Mouse (Mus musculus) intestine, embryonic 15.5 days (tissue): ENCODE results near the gene Smg6. TPM values are rescaled to one million over a fixed set of nuclear protein-coding genes. Genes with fewer than 3 reads are reported as not detected.

Source experiments
- ATAC-seq: fragments of 200-750 bp; cut with Nextera tagmentation; 2 replicates; pipeline ENCODE4 v1.8.0; 2017; ENCODE audit warnings: moderate TSS enrichment, moderate library complexity
- H3K27ac ChIP-seq: fragments of 300-500 bp; sonication (generic); 2 replicates; pipeline ENCODE4 v1.5.1; 2015; ENCODE audit warnings: mild to moderate bottlenecking, inconsistent platforms
- H3K27me3 ChIP-seq: fragments of 300-500 bp; sonication (generic); replicated peaks from 2 replicates; pipeline ENCODE4 v1.6.1; 2015; ENCODE audit warnings: inconsistent platforms
- H3K36me3 ChIP-seq: fragments of 300-500 bp; sonication (generic); 2 replicates; pipeline ENCODE4 v1.6.1; 2015; ENCODE audit warnings: inconsistent platforms
- H3K4me1 ChIP-seq: fragments of 300-500 bp; sonication (generic); replicated peaks from 2 replicates; pipeline ENCODE4 v1.6.1; 2015; ENCODE audit warnings: inconsistent platforms
- H3K4me2 ChIP-seq: fragments of 300-500 bp; sonication (generic); replicated peaks from 2 replicates; pipeline ENCODE4 v1.6.1; 2015; ENCODE audit warnings: mild to moderate bottlenecking, inconsistent platforms
- H3K4me3 ChIP-seq: fragments of 300-500 bp; sonication (generic); replicated peaks from 2 replicates; pipeline ENCODE4 v1.5.1; 2015; ENCODE audit warnings: inconsistent platforms
- H3K9ac ChIP-seq: fragments of 300-500 bp; sonication (generic); 2 replicates; pipeline ENCODE4 v1.6.1; 2015; ENCODE audit warnings: inconsistent platforms
- H3K9me3 ChIP-seq: fragments of 300-500 bp; sonication (generic); 2 replicates; pipeline ENCODE4 v1.6.1; 2016; ENCODE audit warnings: inconsistent platforms
- WGBS: fragments of 180-500 bp; shearing (Covaris S2); methylation state at CpG from one replicate; pipeline ENCODE4 v1.1.7; 2015; 5-methylcytosine and 5-hydroxymethylcytosine counted together
- polyA plus RNA-seq: library from polyadenylated mRNA; unstranded; fragments of >200 nt; fragmentation: Nextera tagmentation; extraction: Ambion mirVana; gene quantifications from 2 replicates; pipeline ENCODE4 v1.2.1, GENCODE M21; 2015

Smg6 gene
- polyA plus RNA-seq, 1 experiment from 2014 or later = 12.4 TPM

DNA sequence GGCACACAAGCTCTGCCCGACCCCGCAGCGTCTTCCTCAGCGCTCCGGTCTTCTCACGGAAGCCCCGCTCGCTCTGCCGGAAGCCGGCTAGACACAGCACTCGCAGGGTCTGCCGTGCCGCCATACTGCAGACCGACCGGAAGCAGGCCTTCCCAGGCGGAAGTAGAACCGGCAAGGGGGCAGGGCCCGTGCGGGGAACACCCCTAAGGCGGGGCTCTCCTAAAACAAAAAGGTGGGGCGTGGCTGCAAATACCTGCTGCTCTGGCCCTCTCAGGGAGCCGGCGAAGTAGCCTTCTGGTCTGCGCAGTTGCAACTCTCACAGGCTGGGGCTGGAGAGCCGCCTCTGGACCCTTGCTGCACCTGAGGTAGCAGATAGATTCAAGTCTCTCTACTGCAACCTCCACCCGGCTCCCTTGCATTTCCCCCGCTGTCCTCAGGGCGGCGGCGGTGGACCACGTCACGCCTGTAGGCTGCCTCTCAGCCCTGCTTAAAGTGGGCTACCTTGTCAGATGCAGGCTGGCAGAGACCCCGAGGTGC lies 253.1 kb downstream of the Smg6 start, which contains the start of gene Ovca2:
Ovca2 (minus strand) TSS at position 164 of the 537 bp plus-strand sequence.
- under 1% methylated on average over 33 of the region's 33 CpGs for WGBS
- H3K27ac ChIP-seq = peak within 1 kb of the TSS; percentile 42
- H3K27me3 ChIP-seq = no peaks in the 10 kb centered on the region
- H3K4me1 ChIP-seq = peaks cover 12% of the 10 kb centered on the region
- H3K4me3 ChIP-seq = peak within 1 kb of the TSS; percentile 71
- H3K36me3 ChIP-seq = peaks cover 21% of the 10 kb centered on the region
- ATAC-seq = peak; percentile 98
- peak within 1 kb of the TSS; percentile 86 for H3K4me2 ChIP-seq
- peak within 1 kb of the TSS; percentile 73 for H3K9ac ChIP-seq
- no peaks in the 10 kb centered on the region for H3K9me3 ChIP-seq

DNA sequence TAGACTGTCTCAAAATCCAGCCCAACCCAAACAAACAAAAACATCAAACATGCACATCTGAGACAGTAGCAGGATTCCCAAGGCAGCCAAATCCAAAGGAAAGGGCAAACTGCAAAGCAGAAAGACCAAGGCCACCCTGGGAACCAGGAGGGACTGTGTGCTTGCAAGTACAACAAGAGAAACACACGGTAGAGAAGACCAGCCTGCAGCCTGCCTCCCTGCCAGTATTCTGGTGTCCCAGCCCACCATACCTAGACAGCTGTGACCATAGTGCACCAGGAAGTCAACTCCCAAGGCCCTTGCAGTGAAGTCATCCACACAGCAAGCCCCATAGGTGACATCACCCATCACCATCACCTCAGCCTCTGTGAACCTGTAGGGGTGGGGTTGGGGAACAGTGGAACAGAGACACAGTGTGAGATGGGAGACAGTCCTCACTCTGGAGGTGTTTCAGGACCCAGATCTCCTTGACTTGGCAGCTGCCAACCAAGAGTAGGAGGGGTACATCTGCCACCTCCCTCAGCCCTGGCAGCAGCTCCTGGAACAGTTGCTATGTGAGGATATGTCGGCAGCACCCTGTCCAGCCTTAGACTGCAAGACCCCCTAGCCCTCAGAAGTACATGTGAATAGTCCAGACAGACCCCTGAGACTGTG lies 258.4 kb downstream of the Smg6 start:
- H3K4me2 ChIP-seq = no peak overlapping the region
- no peak overlapping the region for H3K27ac ChIP-seq
- 74% methylated on average over 2 of the region's 2 CpGs for WGBS
- no peak overlapping the region for H3K4me3 ChIP-seq
- no peak for ATAC-seq
- H3K27me3 ChIP-seq = no peaks in the 10 kb centered on the region
- H3K36me3 ChIP-seq = peaks cover 19% of the 10 kb centered on the region
- H3K9ac ChIP-seq = no peak overlapping the region
- H3K9me3 ChIP-seq = no peaks in the 10 kb centered on the region
- peaks cover 1% of the 10 kb centered on the region for H3K4me1 ChIP-seq

DNA sequence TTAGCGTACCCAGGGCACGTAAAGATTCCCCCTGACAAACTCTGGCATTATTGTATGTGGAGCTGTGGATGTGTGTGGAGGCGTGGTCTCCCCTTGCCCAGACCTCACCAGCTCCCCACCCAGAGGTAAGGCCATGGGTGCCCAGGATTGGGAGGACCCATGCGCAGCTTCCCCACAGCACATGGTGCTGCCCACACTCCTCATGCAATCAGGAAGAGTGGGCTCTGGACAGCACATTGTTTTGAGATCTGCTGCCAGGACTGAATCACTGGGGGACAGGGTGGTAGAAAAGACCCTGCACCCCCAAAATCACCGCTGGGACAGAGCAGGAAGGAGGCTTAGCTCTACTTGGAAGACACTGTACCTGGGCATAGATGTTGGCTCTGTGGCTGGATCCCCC lies 258.9 kb downstream of the Smg6 start:
- Histone ChIP-seq H3K9ac (no peak overlapping the region), H3K27ac (no peak overlapping the region), H3K4me1 (peaks cover 6% of the 10 kb centered on the region), H3K9me3 (no peaks in the 10 kb centered on the region), H3K27me3 (no peaks in the 10 kb centered on the region), H3K4me3 (no peak overlapping the region), H3K4me2 (no peak overlapping the region), H3K36me3 (peaks cover 19% of the 10 kb centered on the region)
- WGBS = 88% methylated on average over 5 of the region's 5 CpGs
- no peak for ATAC-seq

DNA sequence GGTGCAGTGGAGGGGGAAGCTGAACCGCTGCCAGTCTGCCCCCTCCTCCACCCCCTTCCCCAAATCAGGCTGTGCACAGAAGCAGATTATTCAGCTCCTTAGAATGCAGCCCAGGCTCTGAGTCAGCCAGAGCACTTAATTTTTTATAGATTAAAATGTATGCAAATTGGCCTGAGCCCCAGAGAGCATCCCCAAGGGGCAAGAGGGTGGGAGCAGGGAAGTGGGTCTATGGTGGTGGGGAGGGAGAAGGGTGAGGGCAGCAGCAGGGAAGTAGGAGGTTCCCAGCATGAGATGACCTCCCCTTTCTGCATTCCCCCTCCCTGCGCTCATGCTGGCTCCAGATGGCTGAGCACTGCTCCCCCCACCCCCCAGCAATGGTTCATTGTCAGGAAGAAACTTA lies 259.4 kb downstream of the Smg6 start:
- H3K4me2 ChIP-seq = no peak overlapping the region
- no peak overlapping the region for H3K9ac ChIP-seq
- no peaks in the 10 kb centered on the region for H3K27me3 ChIP-seq
- 95% methylated on average over 2 of the region's 2 CpGs for WGBS
- no peak overlapping the region for H3K4me3 ChIP-seq
- ATAC-seq = no peak
- peaks cover 8% of the 10 kb centered on the region for H3K4me1 ChIP-seq
- no peak overlapping the region for H3K27ac ChIP-seq
- no peaks in the 10 kb centered on the region for H3K9me3 ChIP-seq
- H3K36me3 ChIP-seq = peaks cover 19% of the 10 kb centered on the region

DNA sequence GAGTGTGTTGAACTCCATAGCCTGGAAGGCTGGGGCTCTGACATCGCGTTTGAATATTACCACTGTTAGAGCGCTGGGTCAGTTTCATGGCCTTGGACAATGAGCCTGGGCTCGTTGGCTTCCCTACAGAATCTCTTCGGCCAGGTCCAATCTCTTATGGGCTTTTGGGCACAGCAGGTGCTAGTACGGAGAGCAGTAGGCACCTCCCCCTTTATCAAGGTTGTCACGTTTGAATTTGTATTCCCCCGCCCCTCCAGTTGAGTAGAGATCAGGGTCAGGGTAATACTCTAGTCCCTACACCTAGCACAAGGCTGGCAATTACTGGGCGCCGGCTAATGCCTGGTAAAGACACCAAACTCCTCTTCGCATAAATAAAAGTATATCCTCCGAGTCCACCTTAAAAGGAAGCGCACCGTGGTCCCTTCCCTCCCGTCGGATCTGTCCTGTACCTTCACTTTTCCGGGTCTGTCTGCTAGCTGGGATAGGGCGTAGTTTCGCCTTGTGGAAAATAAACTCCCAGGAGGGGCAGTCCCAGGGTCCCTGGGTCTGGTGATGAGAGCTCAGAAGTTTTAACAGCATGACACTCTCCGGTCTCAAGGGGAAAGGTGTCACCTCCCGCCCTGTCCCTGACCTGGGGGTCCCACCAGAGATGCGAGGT lies 264.2 kb downstream of the Smg6 start:
- H3K4me2 ChIP-seq = peak overlapping the region; percentile 88
- H3K9ac ChIP-seq = peak overlapping the region; percentile 76
- under 1% methylated on average over 22 of the region's 22 CpGs for WGBS
- no peaks in the 10 kb centered on the region for H3K36me3 ChIP-seq
- no peaks in the 10 kb centered on the region for H3K9me3 ChIP-seq
- peak overlapping the region; percentile 62 for H3K27ac ChIP-seq
- peak overlapping the region; percentile 79 for H3K4me3 ChIP-seq
- H3K4me1 ChIP-seq = peaks cover 28% of the 10 kb centered on the region
- ATAC-seq = peak; percentile 65
- peaks cover 20% of the 10 kb centered on the region for H3K27me3 ChIP-seq

DNA sequence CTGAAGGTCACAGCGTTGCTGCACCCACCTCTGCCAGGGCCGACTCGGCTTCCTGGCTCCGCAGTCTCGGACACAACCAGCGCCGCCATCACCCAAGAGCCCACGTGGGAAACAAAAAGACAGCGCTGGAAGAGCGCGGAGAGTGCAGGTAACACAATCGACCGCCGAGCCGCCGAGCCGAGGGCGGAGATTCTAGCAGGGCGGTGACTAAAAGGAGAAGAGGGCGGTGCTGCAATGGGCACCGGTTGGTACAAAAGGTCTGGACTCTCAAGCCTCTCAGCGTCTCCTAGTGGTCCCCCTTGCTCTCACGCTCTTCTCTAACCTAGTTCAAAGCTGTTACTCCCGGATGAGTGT lies 264.7 kb downstream of the Smg6 start:
- Histone ChIP-seq H3K4me2 (peak overlapping the region; percentile 88), H3K9ac (peak overlapping the region; percentile 76), H3K36me3 (no peaks in the 10 kb centered on the region), H3K4me3 (peak overlapping the region; percentile 79), H3K27me3 (peaks cover 26% of the 10 kb centered on the region), H3K27ac (peak overlapping the region; percentile 62), H3K4me1 (peaks cover 33% of the 10 kb centered on the region), H3K9me3 (no peaks in the 10 kb centered on the region)
- under 1% methylated on average over 24 of the region's 24 CpGs for WGBS
- ATAC-seq = peak; percentile 82

DNA sequence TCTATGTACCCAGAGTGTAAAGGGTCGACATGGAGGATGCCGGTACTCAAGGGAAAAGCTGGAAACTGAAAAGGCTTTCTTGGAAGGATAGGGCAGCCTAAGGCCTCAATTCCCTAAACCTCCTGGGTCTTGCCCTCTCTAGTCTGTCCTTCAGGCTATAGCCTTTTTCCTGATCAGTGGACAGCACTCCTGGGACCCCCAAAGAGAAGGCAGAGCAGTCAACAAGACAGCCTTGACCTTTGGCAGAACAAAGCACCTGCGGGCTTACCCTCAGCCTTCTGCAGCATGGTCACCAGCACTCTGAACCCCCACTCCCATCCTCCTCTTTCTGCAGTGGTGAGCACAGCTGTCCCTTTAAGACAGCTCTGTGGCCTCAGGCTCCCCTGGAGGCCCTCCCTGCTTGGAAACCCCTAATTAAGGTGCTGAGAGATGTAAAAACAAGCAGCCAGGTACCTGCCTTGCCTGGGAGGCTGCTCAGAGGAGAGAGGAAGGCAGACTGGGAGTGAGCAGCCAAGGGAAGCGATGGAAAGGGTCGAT lies 265.4 kb downstream of the Smg6 start, which contains the start of gene Dph1:
Dph1 (minus strand) TSS at position 337 of the 537 bp plus-strand sequence.
- Histone ChIP-seq H3K9ac (peak within 1 kb of the TSS; percentile 76), H3K27me3 (peaks cover 32% of the 10 kb centered on the region), H3K4me2 (peak within 1 kb of the TSS; percentile 88), H3K36me3 (no peaks in the 10 kb centered on the region), H3K9me3 (no peaks in the 10 kb centered on the region), H3K4me1 (peaks cover 33% of the 10 kb centered on the region), H3K27ac (peak within 1 kb of the TSS; percentile 62), H3K4me3 (peak within 1 kb of the TSS; percentile 79)
- 57% methylated on average over 5 of the region's 5 CpGs for WGBS
- no peak for ATAC-seq

DNA sequence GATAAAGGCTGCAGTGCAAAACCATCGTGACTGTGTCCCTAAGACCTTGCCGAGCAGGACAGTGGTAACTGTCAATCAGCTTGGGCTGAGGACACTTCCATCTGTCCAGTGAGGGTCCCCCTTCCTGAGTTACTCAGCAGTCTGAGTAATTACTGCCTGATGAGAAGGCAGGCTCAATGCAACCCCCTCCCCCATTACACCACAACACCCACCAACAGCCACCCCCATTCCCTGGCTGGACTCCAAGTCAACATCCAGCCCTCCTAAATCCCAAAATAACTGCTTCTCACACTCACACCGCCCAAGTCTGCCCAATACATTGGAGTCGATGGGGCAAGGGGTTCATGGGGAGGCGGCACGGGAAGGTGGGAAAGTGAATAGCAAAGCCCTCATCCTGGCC lies 266.2 kb downstream of the Smg6 start:
- Histone ChIP-seq H3K4me3 (no peak overlapping the region), H3K4me2 (no peak overlapping the region), H3K9me3 (no peaks in the 10 kb centered on the region), H3K36me3 (no peaks in the 10 kb centered on the region), H3K4me1 (peaks cover 33% of the 10 kb centered on the region), H3K27ac (no peak overlapping the region), H3K9ac (no peak overlapping the region), H3K27me3 (peaks cover 40% of the 10 kb centered on the region)
- ATAC-seq = no peak
- WGBS = 65% methylated on average over 6 of the region's 6 CpGs

DNA sequence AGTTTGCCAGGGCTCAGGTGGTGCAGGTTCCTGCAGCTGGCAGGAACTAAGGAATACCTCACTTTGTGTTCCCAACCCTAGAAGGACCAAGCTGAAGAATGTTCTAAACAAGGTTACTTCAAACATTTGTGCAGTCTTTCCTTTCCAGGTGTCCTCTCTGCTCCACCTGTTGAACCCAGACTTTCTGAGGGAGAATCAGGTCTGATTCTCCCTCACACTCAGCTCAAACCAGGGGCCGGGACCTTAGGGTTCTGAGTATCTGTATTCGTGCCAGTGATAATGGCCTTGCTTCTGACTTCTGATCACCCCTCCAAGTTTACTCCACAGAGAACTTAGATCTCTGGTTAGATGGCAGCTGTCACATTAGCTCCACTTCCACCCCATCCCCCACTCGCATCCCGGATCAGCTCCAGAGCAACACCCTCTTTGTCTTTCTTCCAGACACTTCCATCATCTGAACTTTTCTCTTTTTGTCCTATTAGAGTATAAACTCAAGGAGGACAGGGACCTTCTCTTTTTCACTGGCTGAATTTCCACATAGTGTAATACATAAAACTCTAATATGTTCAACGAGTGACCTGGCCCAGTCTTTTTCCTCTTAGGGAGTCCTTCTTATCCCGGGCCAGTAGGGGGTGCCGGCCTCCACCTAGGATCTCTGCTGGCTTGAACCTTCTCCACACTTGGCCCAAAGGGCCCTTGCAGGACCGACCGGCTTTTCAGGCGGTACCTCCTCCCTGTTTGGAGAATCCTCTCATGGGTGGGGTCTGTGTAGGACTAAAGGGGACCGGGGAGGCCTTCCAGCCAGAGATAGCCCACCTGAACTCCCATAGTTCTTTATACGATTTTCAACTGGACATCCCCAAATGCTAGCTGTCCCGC lies 267.0 kb downstream of the Smg6 start:
- Histone ChIP-seq H3K27ac (no peak overlapping the region), H3K4me2 (peak overlapping the region; percentile 98), H3K4me1 (peaks cover 33% of the 10 kb centered on the region), H3K36me3 (no peaks in the 10 kb centered on the region), H3K27me3 (peaks cover 46% of the 10 kb centered on the region), H3K4me3 (peak overlapping the region; percentile 55), H3K9ac (no peak overlapping the region), H3K9me3 (no peaks in the 10 kb centered on the region)
- WGBS = 24% methylated on average over 13 of the region's 13 CpGs
- peak; percentile 45 for ATAC-seq

DNA sequence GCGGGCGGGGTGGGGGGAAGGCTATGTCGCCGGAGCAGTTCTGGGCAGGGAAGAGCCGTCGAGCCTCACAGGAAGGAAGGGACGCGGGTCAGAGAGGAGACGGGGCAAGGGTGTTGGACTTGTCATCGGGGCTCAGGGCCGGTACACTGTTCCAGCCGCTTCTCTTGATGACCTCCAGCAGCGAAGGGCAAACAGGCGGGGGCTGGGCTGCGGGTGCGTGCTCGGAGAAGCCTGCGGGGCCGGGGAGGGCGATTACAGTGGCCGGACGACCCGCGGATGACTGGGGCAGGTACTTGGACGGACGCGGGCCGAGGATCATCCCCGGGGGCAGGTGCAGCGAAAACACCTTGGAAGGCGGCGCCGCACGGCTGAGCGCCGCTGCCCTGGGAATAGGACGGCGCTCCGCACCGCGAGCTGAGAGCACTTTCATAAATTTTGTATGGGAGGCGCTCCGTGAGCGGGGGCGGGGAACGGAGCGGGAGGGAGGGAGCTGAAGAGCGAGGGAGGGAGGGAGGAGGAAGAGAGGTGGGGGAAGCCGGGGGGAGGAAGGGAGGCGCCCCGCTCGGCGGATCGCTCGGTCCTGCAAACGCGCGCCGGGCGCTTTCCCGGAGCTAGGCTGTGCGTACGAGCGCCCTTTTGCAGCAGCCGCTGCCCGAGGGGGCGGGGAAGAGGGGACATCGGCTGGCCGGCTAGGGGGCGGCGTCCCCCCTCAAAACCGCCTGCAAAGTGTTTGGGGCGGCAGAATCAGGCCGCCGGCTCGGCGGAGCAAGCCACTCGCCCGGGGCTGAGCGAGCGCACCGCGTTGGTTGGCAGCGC lies 267.8 kb downstream of the Smg6 start, which contains the start of gene Rtn4rl1:
Rtn4rl1 (plus strand) TSS at position 528 of the 816 bp plus-strand sequence.
- Histone ChIP-seq H3K4me2 (peak within 1 kb of the TSS; percentile 98), H3K9me3 (no peaks in the 10 kb centered on the region), H3K4me1 (peaks cover 33% of the 10 kb centered on the region), H3K9ac (peak within 1 kb of the TSS; percentile 44), H3K27ac (no peak within 1 kb of the TSS), H3K4me3 (peak within 1 kb of the TSS; percentile 55), H3K27me3 (peaks cover 46% of the 10 kb centered on the region), H3K36me3 (no peaks in the 10 kb centered on the region)
- WGBS = under 1% methylated on average over 78 of the region's 84 CpGs
- ATAC-seq = peak; percentile 16

DNA sequence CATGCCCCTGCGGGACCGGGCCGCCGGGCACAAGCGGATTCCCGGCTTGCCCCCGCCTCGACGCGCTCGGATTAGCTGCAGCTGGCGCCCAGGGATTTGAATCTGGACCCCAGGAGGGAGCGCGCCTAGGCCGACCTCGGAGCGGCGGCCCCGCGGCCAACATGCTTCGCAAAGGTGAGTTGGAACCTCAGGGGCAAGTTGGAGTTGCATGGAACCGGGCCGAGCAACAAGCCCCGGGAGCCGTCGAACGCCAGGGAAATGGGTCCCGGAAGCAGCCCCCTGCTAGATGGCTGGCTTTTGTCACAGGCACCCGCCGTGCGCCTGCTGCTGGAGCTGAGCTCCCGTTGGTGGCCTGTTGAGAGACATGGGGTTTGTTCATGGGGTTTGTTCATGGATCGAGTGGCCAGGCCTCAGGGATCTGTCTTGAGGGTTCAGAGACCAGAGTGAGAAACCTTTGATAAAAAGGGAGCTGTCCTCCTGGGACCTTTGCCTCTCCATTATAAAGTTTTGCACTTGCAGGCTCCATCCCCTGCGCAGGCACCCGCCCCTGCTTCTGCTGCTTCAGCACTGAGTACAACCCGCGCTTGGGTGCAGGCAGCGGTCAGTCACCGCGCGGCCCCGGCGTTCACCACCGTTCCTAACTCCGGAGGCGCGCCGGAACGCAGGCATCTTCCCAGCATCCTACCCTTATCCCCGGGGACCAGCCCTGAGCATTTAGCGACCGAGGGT lies 268.7 kb downstream of the Smg6 start:
- peak overlapping the region; percentile 55 for H3K4me3 ChIP-seq
- H3K36me3 ChIP-seq = no peaks in the 10 kb centered on the region
- H3K4me2 ChIP-seq = peak overlapping the region; percentile 98
- WGBS = under 1% methylated on average over 52 of the region's 52 CpGs
- peak overlapping the region; percentile 44 for H3K9ac ChIP-seq
- peaks cover 30% of the 10 kb centered on the region for H3K4me1 ChIP-seq
- peaks cover 50% of the 10 kb centered on the region for H3K27me3 ChIP-seq
- no peaks in the 10 kb centered on the region for H3K9me3 ChIP-seq
- no peak overlapping the region for H3K27ac ChIP-seq
- no peak for ATAC-seq
